Mouse (Mus musculus): Measurements from ENCODE around the gene Odf3l1. TPM values are rescaled to one million over a fixed set of nuclear protein-coding genes. Genes with fewer than 3 reads are reported as not detected.
A peak's percentile ranks its signal among the peaks of the same experiment; 100 is the strongest.

Odf3l1 gene
- polyA plus RNA-seq, 1 experiment from 2014 or later = not detected

DNA sequence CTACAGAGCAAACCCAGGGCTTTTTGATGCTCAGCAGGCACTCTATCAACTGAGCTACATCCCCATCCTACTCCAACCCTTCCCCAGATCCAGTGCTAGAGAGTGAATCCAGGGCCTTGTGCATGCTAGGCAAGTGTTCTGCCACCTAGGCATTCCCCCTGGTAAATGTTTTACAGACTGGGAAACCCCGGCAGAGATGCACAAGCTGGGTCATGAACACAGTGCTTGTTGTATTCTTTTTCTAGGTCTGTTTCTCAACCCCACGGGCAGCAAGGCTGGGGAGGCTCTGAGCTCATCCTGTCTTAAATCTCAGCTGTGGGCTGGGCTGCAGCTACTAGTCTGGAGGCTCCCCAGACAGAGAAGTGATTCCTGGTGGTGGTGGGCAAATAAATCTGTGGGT, 1.6 kb downstream of the Odf3l1 start:
- no peak for DNase-seq (ENCODE audit: low spot score, missing footprints)
- Histone ChIP-seq H3K36me3 (ENCODE audit: control insufficient read depth, insufficient read depth, low read length) (no peaks in the 10 kb centered on the region), H3K4me2 (no peak overlapping the region), H3K9ac (ENCODE audit: low read length) (no peak overlapping the region), H3K9me3 (ENCODE audit: control insufficient read depth, low read length) (no peaks in the 10 kb centered on the region), H3K4me1 (ENCODE audit: control insufficient read depth, insufficient read depth, low read length) (peaks cover 5% of the 10 kb centered on the region; the same call in 1 of the 2 replicates), H3K27ac (ENCODE audit: low read depth, low read length) (no peak overlapping the region), H3K27me3 (ENCODE audit: control insufficient read depth, insufficient read depth, low read length) (peaks cover 6% of the 10 kb centered on the region; the same call in 1 of the 2 replicates), H3K4me3 (ENCODE audit: low read depth, low read length) (no peak overlapping the region)
- WGBS = 86% methylated on average over 2 of the region's 2 CpGs
- ATAC-seq (ENCODE audit: low FRiP score) = no peak

GRCm38 (mm10) chr9:56860486-56861269, 3.8 kb downstream of the Odf3l1 start:
- H3K4me1 ChIP-seq (ENCODE audit: control insufficient read depth, insufficient read depth, low read length) = peaks cover 5% of the 10 kb centered on the region; the same call in 1 of the 2 replicates
- H3K4me3 ChIP-seq (ENCODE audit: low read depth, low read length) = no peak overlapping the region

GRCm38 (mm10) chr9:56860035-56860434, 4.4 kb downstream of the Odf3l1 start:
- no peak overlapping the region for H3K9ac ChIP-seq (ENCODE audit: low read length)
- H3K27me3 ChIP-seq (ENCODE audit: control insufficient read depth, insufficient read depth, low read length) = peaks cover 3% of the 10 kb centered on the region; the same call in 1 of the 2 replicates
- H3K9me3 ChIP-seq (ENCODE audit: control insufficient read depth, low read length) = no peaks in the 10 kb centered on the region
- peaks cover 4% of the 10 kb centered on the region; the same call in 1 of the 2 replicates for H3K4me1 ChIP-seq (ENCODE audit: control insufficient read depth, insufficient read depth, low read length)
- no peaks in the 10 kb centered on the region for H3K36me3 ChIP-seq (ENCODE audit: control insufficient read depth, insufficient read depth, low read length)
- H3K4me2 ChIP-seq = no peak overlapping the region
- H3K4me3 ChIP-seq (ENCODE audit: low read depth, low read length) = no peak overlapping the region
- no peak for ATAC-seq (ENCODE audit: low FRiP score)
- DNase-seq (ENCODE audit: low spot score, missing footprints) = no peak
- H3K27ac ChIP-seq (ENCODE audit: low read depth, low read length) = no peak overlapping the region
- WGBS = 73% methylated on average over 3 of the region's 3 CpGs

More at GRCm38 (mm10) chr9:56860486-56861269, 3.8 kb downstream of the Odf3l1 start:
- no peak for DNase-seq (ENCODE audit: low spot score, missing footprints)
- Histone ChIP-seq H3K4me2 (no peak overlapping the region), H3K27ac (ENCODE audit: low read depth, low read length) (no peak overlapping the region), H3K36me3 (ENCODE audit: control insufficient read depth, insufficient read depth, low read length) (no peaks in the 10 kb centered on the region), H3K9me3 (ENCODE audit: control insufficient read depth, low read length) (no peaks in the 10 kb centered on the region), H3K27me3 (ENCODE audit: control insufficient read depth, insufficient read depth, low read length) (peaks cover 3% of the 10 kb centered on the region; the same call in 1 of the 2 replicates), H3K9ac (ENCODE audit: low read length) (no peak overlapping the region)
- ATAC-seq (ENCODE audit: low FRiP score) = no peak
- WGBS = 72% methylated on average over 15 of the region's 15 CpGs

- no peak overlapping the region for H3K4me3 ChIP-seq (ENCODE audit: low read depth, low read length)
- DNase-seq (ENCODE audit: low spot score, missing footprints) (no peak), ATAC-seq (ENCODE audit: low FRiP score) (no peak)
- H3K4me2 ChIP-seq = no peak overlapping the region
- no peak overlapping the region for H3K9ac ChIP-seq (ENCODE audit: low read length)
- WGBS = 59% methylated on average over 3 of the region's 3 CpGs
- no peaks in the 10 kb centered on the region for H3K36me3 ChIP-seq (ENCODE audit: control insufficient read depth, insufficient read depth, low read length)
- no peaks in the 10 kb centered on the region for H3K27me3 ChIP-seq (ENCODE audit: control insufficient read depth, insufficient read depth, low read length)
- H3K27ac ChIP-seq (ENCODE audit: low read depth, low read length) = no peak overlapping the region
- H3K9me3 ChIP-seq (ENCODE audit: control insufficient read depth, low read length) = no peaks in the 10 kb centered on the region
- no peaks in the 10 kb centered on the region for H3K4me1 ChIP-seq (ENCODE audit: control insufficient read depth, insufficient read depth, low read length)
Measured at GRCm38 (mm10) chr9:56857463-56857862, 7.0 kb downstream of the Odf3l1 start.

DNA sequence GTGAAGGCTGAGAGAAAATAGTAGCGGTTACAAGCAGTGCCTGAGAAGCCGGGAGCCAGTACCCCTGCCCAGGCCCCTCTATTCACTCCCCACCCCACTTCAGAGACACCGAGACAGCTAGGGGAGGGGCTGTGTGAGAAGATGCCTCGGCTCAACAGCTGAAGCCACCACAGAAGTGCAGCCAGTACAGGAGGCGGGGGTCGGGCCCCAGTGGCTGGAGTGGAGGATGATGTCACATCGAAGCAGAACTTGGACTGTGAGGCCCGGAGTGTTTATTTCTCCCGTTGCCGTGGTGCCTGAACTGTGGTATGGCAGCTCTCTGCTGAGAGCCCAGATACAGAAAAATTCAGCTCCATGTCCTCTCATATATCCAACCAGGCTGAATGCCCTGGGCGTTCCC, 12.7 kb downstream of the Odf3l1 start:
- no peak overlapping the region for H3K4me3 ChIP-seq (ENCODE audit: low read depth, low read length)
- no peaks in the 10 kb centered on the region for H3K27me3 ChIP-seq (ENCODE audit: control insufficient read depth, insufficient read depth, low read length)
- 43% methylated on average over 11 of the region's 11 CpGs for WGBS
- H3K27ac ChIP-seq (ENCODE audit: low read depth, low read length) = no peak overlapping the region
- peak; percentile 81 for DNase-seq (ENCODE audit: low spot score, missing footprints)
- no peak overlapping the region for H3K4me2 ChIP-seq
- no peaks in the 10 kb centered on the region for H3K9me3 ChIP-seq (ENCODE audit: control insufficient read depth, low read length)
- peak; percentile 48; the same call in 1 of the 2 replicates for ATAC-seq (ENCODE audit: low FRiP score)
- no peaks in the 10 kb centered on the region for H3K36me3 ChIP-seq (ENCODE audit: control insufficient read depth, insufficient read depth, low read length)
- H3K4me1 ChIP-seq (ENCODE audit: control insufficient read depth, insufficient read depth, low read length) = peaks cover 4% of the 10 kb centered on the region; the same call in 1 of the 2 replicates
- H3K9ac ChIP-seq (ENCODE audit: low read length) = no peak overlapping the region

DNA sequence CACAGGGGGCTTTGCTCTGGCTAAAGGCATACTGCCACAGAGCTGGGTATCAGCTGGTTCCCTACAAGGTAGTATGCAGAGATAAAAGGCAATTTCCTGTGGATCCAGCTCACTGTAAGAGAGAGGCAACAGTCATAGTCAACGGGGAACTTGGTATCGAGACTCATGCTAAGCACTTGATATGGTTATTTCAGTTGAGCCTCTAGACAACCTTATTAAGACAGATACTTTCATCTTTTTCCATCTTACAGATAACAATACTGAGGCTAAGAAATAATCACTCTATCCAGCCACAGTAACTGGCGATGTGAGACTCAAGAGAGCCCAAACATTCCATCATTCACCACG, 13.6 kb downstream of the Odf3l1 start:
- 87% methylated on average over 4 of the region's 4 CpGs for WGBS

GRCm38 (mm10) chr9:56850128-56850904, 14.2 kb downstream of the Odf3l1 start:
- no peak for ATAC-seq (ENCODE audit: low FRiP score)
- WGBS = 82% methylated on average over 14 of the region's 14 CpGs
- Histone ChIP-seq H3K4me1 (ENCODE audit: control insufficient read depth, insufficient read depth, low read length) (peaks cover 4% of the 10 kb centered on the region; the same call in 1 of the 2 replicates), H3K4me2 (no peak overlapping the region), H3K36me3 (ENCODE audit: control insufficient read depth, insufficient read depth, low read length) (no peaks in the 10 kb centered on the region), H3K4me3 (ENCODE audit: low read depth, low read length) (no peak overlapping the region), H3K27me3 (ENCODE audit: control insufficient read depth, insufficient read depth, low read length) (no peaks in the 10 kb centered on the region), H3K9me3 (ENCODE audit: control insufficient read depth, low read length) (no peaks in the 10 kb centered on the region), H3K27ac (ENCODE audit: low read depth, low read length) (no peak overlapping the region), H3K9ac (ENCODE audit: low read length) (no peak overlapping the region)
- no peak for DNase-seq (ENCODE audit: low spot score, missing footprints)

More for the DNA sequence above, 13.6 kb downstream of the Odf3l1 start:
- no peak overlapping the region for H3K4me2 ChIP-seq
- H3K27me3 ChIP-seq (ENCODE audit: control insufficient read depth, insufficient read depth, low read length) = no peaks in the 10 kb centered on the region
- no peaks in the 10 kb centered on the region for H3K36me3 ChIP-seq (ENCODE audit: control insufficient read depth, insufficient read depth, low read length)
- peaks cover 4% of the 10 kb centered on the region; the same call in 1 of the 2 replicates for H3K4me1 ChIP-seq (ENCODE audit: control insufficient read depth, insufficient read depth, low read length)
- no peak overlapping the region for H3K4me3 ChIP-seq (ENCODE audit: low read depth, low read length)
- H3K27ac ChIP-seq (ENCODE audit: low read depth, low read length) = no peak overlapping the region
- DNase-seq (ENCODE audit: low spot score, missing footprints) (no peak), ATAC-seq (ENCODE audit: low FRiP score) (no peak)
- H3K9ac ChIP-seq (ENCODE audit: low read length) = no peak overlapping the region
- no peaks in the 10 kb centered on the region for H3K9me3 ChIP-seq (ENCODE audit: control insufficient read depth, low read length)

- H3K27me3 ChIP-seq (ENCODE audit: control insufficient read depth, insufficient read depth, low read length) = no peaks in the 10 kb centered on the region
- ATAC-seq (ENCODE audit: low FRiP score) (no peak; the same call in 1 of the 2 replicates), DNase-seq (ENCODE audit: low spot score, missing footprints) (peak; percentile 95)
- WGBS = 18% methylated on average over 3 of the region's 3 CpGs
- H3K9me3 ChIP-seq (ENCODE audit: control insufficient read depth, low read length) = no peaks in the 10 kb centered on the region
- no peak overlapping the region for H3K4me2 ChIP-seq
- H3K27ac ChIP-seq (ENCODE audit: low read depth, low read length) = no peak overlapping the region
- H3K4me1 ChIP-seq (ENCODE audit: control insufficient read depth, insufficient read depth, low read length) = peaks cover 4% of the 10 kb centered on the region; the same call in 1 of the 2 replicates
- H3K36me3 ChIP-seq (ENCODE audit: control insufficient read depth, insufficient read depth, low read length) = no peaks in the 10 kb centered on the region
- H3K9ac ChIP-seq (ENCODE audit: low read length) = no peak overlapping the region
- no peak overlapping the region for H3K4me3 ChIP-seq (ENCODE audit: low read depth, low read length)
Measured at GRCm38 (mm10) chr9:56847523-56847922, 17.0 kb downstream of the Odf3l1 start.

- DNase-seq (ENCODE audit: low spot score, missing footprints) (no peak), ATAC-seq (ENCODE audit: low FRiP score) (no peak)
- no peak overlapping the region for H3K27ac ChIP-seq (ENCODE audit: low read depth, low read length)
- no peaks in the 10 kb centered on the region for H3K9me3 ChIP-seq (ENCODE audit: control insufficient read depth, low read length)
- H3K4me2 ChIP-seq = no peak overlapping the region
- H3K36me3 ChIP-seq (ENCODE audit: control insufficient read depth, insufficient read depth, low read length) = no peaks in the 10 kb centered on the region
- no peak overlapping the region for H3K9ac ChIP-seq (ENCODE audit: low read length)
- 80% methylated on average over 8 of the region's 8 CpGs for WGBS
- no peaks in the 10 kb centered on the region for H3K4me1 ChIP-seq (ENCODE audit: control insufficient read depth, insufficient read depth, low read length)
- no peaks in the 10 kb centered on the region for H3K27me3 ChIP-seq (ENCODE audit: control insufficient read depth, insufficient read depth, low read length)
- H3K4me3 ChIP-seq (ENCODE audit: low read depth, low read length) = no peak overlapping the region
Measured at GRCm38 (mm10) chr9:56844644-56845043, 19.8 kb downstream of the Odf3l1 start.

Measured in midbrain, embryonic 11.5 days (tissue).